Mouse (Mus musculus) hindbrain, embryonic 12.5 days (tissue): ENCODE data around the gene Tecta. TPM values are rescaled to one million over a fixed set of nuclear protein-coding genes. Genes with fewer than 3 reads are reported as not detected.

ENCODE experiments used
- microRNA-seq: library from miRNA; unstranded; fragments of <30 nt; microRNA quantifications from one replicate; pipeline ENCODE4, GENCODE M21; 2017
- polyA plus RNA-seq: library from polyadenylated mRNA; unstranded; fragments of >200 nt; fragmentation: Nextera tagmentation; extraction: Ambion mirVana; gene quantifications from 2 replicates; pipeline ENCODE4 v1.2.1, GENCODE M21; 2016

Gene Tecta
- polyA plus RNA-seq, 1 experiment from 2014 or later = 1.8 TPM

Small RNA genes within 50 kb of the gene (microRNA-seq; reads per million reads assigned to microRNA genes)
- gene Gm44311 = not detected

Other genes starting within 250 kb of the Tecta start
- 67.4 and 71.9 TPM in 2 replicates for gene Sc5d, start 135.7 kb downstream of the Tecta start, polyA plus RNA-seq
- gene Tbcel, start 107.9 kb upstream of the Tecta start, polyA plus RNA-seq = 6.0 and 6.1 TPM in 2 replicates